Mouse (Mus musculus) liver, embryonic 11.5 days (tissue): Measurements from ENCODE around the gene Dph5. TPM values are rescaled to one million over a fixed set of nuclear protein-coding genes. Genes with fewer than 3 reads are reported as not detected.
"Not testable (repeated sequence)": the region's sequence is repeated elsewhere in the genome, so short reads cannot be mapped to it uniquely, and the experiment has no call there.

Experiments used
- ATAC-seq: fragments of 200-750 bp; cut with Nextera tagmentation; replicated peaks from 2 replicates; pipeline ENCODE4 v1.8.0; 2017; ENCODE audit warnings: moderate number of reproducible peaks, mild to moderate bottlenecking, moderate TSS enrichment, moderate library complexity; ENCODE audit not compliant: low FRiP score
- DNase-seq: peaks from one replicate; pipeline ENCODE4 v3.0.0-alpha.2; 2017; ENCODE audit warnings: low spot score
- H3K27ac ChIP-seq: fragments of 300-500 bp; sonication (generic); 2 replicates; pipeline ENCODE4 v1.5.1; 2014; ENCODE audit warnings: mild to moderate bottlenecking, low read depth, low read length, control low read depth
- H3K27me3 ChIP-seq: fragments of 300-500 bp; sonication (generic); replicated peaks from 2 replicates; pipeline ENCODE4 v1.6.1; 2014; ENCODE audit warnings: low read length, mixed read lengths; ENCODE audit not compliant: control insufficient read depth, insufficient read depth
- H3K36me3 ChIP-seq: fragments of 300-500 bp; sonication (generic); 2 replicates; pipeline ENCODE4 v1.6.1; 2014; ENCODE audit warnings: mild to moderate bottlenecking, low read length, moderate library complexity, mixed read lengths; ENCODE audit not compliant: control insufficient read depth, insufficient read depth
- H3K4me1 ChIP-seq: fragments of 300-500 bp; sonication (generic); replicated peaks from 2 replicates; pipeline ENCODE4 v1.6.1; 2014; ENCODE audit warnings: low read length, mixed read lengths; ENCODE audit not compliant: control insufficient read depth, insufficient read depth
- H3K4me2 ChIP-seq: fragments of 300-500 bp; sonication (generic); 2 replicates; pipeline ENCODE4 v1.6.1; 2014; ENCODE audit warnings: mild to moderate bottlenecking, control low read depth, moderate library complexity
- H3K4me3 ChIP-seq: fragments of 300-500 bp; sonication (generic); 2 replicates; pipeline ENCODE4 v1.5.1; 2014; ENCODE audit warnings: low read depth, low read length, control low read depth
- H3K9ac ChIP-seq: fragments of 300-500 bp; sonication (generic); 2 replicates; pipeline ENCODE4 v1.6.1; 2014; ENCODE audit warnings: low read depth, low read length, control low read depth
- H3K9me3 ChIP-seq: fragments of 300-500 bp; sonication (generic); 2 replicates; pipeline ENCODE4 v1.6.1; 2016; ENCODE audit warnings: low read length, inconsistent platforms, mixed read lengths; ENCODE audit not compliant: control insufficient read depth
- WGBS: fragments of 180-500 bp; shearing (Covaris S2); extraction: QIAGEN DNeasy Blood & Tissue Kit; methylation state at CpG from one replicate; pipeline ENCODE4 v1.1.7; 2014; 5-methylcytosine and 5-hydroxymethylcytosine counted together
- polyA plus RNA-seq: library from polyadenylated mRNA; unstranded; fragments of >200 nt; fragmentation: Nextera tagmentation; extraction: Ambion mirVana; gene quantifications from 2 replicates; pipeline ENCODE4 v1.2.1, GENCODE M21; 2014

Dph5 gene
- polyA plus RNA-seq, 1 experiment from 2014 or later: 50.6 TPM

GRCm38 (mm10) chr3:115855576-115855975 lies 32.1 kb upstream of the Dph5 start:
- Histone ChIP-seq H3K4me2 (no peak overlapping the region), H3K36me3 (no peaks in the 10 kb centered on the region), H3K4me3 (no peak overlapping the region), H3K27me3 (no peaks in the 10 kb centered on the region), H3K4me1 (no peaks in the 10 kb centered on the region), H3K27ac (no peak overlapping the region), H3K9ac (no peak overlapping the region), H3K9me3 (no peaks in the 10 kb centered on the region)
- DNase-seq (no peak), ATAC-seq (no peak)
- WGBS: 80% methylated on average over 10 of the region's 10 CpGs

GRCm38 (mm10) chr3:115856484-115857022 lies 31.1 kb upstream of the Dph5 start:
- DNase-seq (no peak), ATAC-seq (no peak)
- WGBS: 46% methylated on average over 8 of the region's 8 CpGs
- no peak overlapping the region for H3K27ac ChIP-seq
- no peak overlapping the region for H3K4me2 ChIP-seq
- H3K9me3 ChIP-seq: no peaks in the 10 kb centered on the region
- H3K4me1 ChIP-seq: no peaks in the 10 kb centered on the region
- H3K9ac ChIP-seq: no peak overlapping the region
- H3K36me3 ChIP-seq: no peaks in the 10 kb centered on the region
- no peak overlapping the region for H3K4me3 ChIP-seq
- H3K27me3 ChIP-seq: no peaks in the 10 kb centered on the region

- Histone ChIP-seq H3K27ac (no peak overlapping the region), H3K4me3 (no peak overlapping the region), H3K4me1 (no peaks in the 10 kb centered on the region), H3K4me2 (no peak overlapping the region), H3K9me3 (no peaks in the 10 kb centered on the region), H3K27me3 (no peaks in the 10 kb centered on the region), H3K9ac (no peak overlapping the region), H3K36me3 (no peaks in the 10 kb centered on the region)
- 89% methylated on average over 10 of the region's 10 CpGs for WGBS
- ATAC-seq: no peak
- DNase-seq: no peak
These were observed 30.2 kb upstream of the Dph5 start for GRCm38 (mm10) chr3:115857436-115857835.

GRCm38 (mm10) chr3:115858822-115859221 lies 28.8 kb upstream of the Dph5 start:
- no peak overlapping the region for H3K4me2 ChIP-seq
- no peak for ATAC-seq
- no peak for DNase-seq
- no peak overlapping the region for H3K4me3 ChIP-seq
- peaks cover 3% of the 10 kb centered on the region; the same call in 1 of the 2 replicates for H3K4me1 ChIP-seq
- H3K27ac ChIP-seq: no peak overlapping the region
- no peaks in the 10 kb centered on the region for H3K9me3 ChIP-seq
- H3K27me3 ChIP-seq: no peaks in the 10 kb centered on the region
- H3K36me3 ChIP-seq: no peaks in the 10 kb centered on the region
- WGBS: 89% methylated on average over 3 of the region's 3 CpGs
- no peak overlapping the region for H3K9ac ChIP-seq

GRCm38 (mm10) chr3:115860780-115861179 lies 26.9 kb upstream of the Dph5 start:
- H3K4me3 ChIP-seq, H3K9ac ChIP-seq, DNase-seq, H3K36me3 ChIP-seq, H3K27me3 ChIP-seq, H3K4me2 ChIP-seq, ATAC-seq, H3K27ac ChIP-seq, H3K4me1 ChIP-seq, H3K9me3 ChIP-seq: not testable (repeated sequence)
- 100% methylated on average over 1 of the region's 1 CpGs for WGBS

- 65% methylated on average over 4 of the region's 4 CpGs for WGBS
These were observed 24.1 kb upstream of the Dph5 start for GRCm38 (mm10) chr3:115863487-115863886.

GRCm38 (mm10) chr3:115867150-115867549 lies 20.5 kb upstream of the Dph5 start:
- H3K27ac ChIP-seq: no peak overlapping the region
- no peak overlapping the region for H3K4me3 ChIP-seq
- ATAC-seq: no peak
- no peak overlapping the region for H3K4me2 ChIP-seq
- H3K27me3 ChIP-seq: no peaks in the 10 kb centered on the region
- no peak overlapping the region for H3K9ac ChIP-seq
- no peak for DNase-seq
- H3K4me1 ChIP-seq: peaks cover 3% of the 10 kb centered on the region; the same call in 1 of the 2 replicates
- H3K36me3 ChIP-seq: no peaks in the 10 kb centered on the region
- no peaks in the 10 kb centered on the region for H3K9me3 ChIP-seq
- WGBS: 84% methylated on average over 4 of the region's 4 CpGs

More at GRCm38 (mm10) chr3:115863487-115863886, 24.1 kb upstream of the Dph5 start:
- H3K27me3 ChIP-seq: no peaks in the 10 kb centered on the region
- H3K36me3 ChIP-seq: no peaks in the 10 kb centered on the region
- no peaks in the 10 kb centered on the region for H3K9me3 ChIP-seq
- no peak overlapping the region for H3K27ac ChIP-seq
- no peak overlapping the region for H3K4me2 ChIP-seq
- no peak for DNase-seq
- H3K9ac ChIP-seq: no peak overlapping the region
- ATAC-seq: no peak
- H3K4me3 ChIP-seq: no peak overlapping the region
- peaks cover 3% of the 10 kb centered on the region; the same call in 1 of the 2 replicates for H3K4me1 ChIP-seq

- H3K9me3 ChIP-seq: no peaks in the 10 kb centered on the region
- ATAC-seq (no peak), DNase-seq (no peak)
- 69% methylated on average over 1 of the region's 1 CpGs for WGBS
- peaks cover 2% of the 10 kb centered on the region; the same call in 1 of the 2 replicates for H3K4me1 ChIP-seq
- no peak overlapping the region for H3K4me3 ChIP-seq
- no peak overlapping the region for H3K4me2 ChIP-seq
- no peak overlapping the region for H3K27ac ChIP-seq
- H3K9ac ChIP-seq: no peak overlapping the region
- no peaks in the 10 kb centered on the region for H3K27me3 ChIP-seq
- H3K36me3 ChIP-seq: no peaks in the 10 kb centered on the region
These were observed 19.7 kb upstream of the Dph5 start for GRCm38 (mm10) chr3:115867901-115868300.

- WGBS: 19% methylated on average over 2 of the region's 2 CpGs
- DNase-seq (no peak), ATAC-seq (peak; percentile 93)
These were observed 18.3 kb upstream of the Dph5 start for GRCm38 (mm10) chr3:115869360-115869759.

More at GRCm38 (mm10) chr3:115869360-115869759, 18.3 kb upstream of the Dph5 start:
- Histone ChIP-seq H3K4me3 (no peak overlapping the region), H3K27ac (no peak overlapping the region), H3K4me2 (no peak overlapping the region), H3K27me3 (no peaks in the 10 kb centered on the region), H3K9ac (no peak overlapping the region), H3K4me1 (no peaks in the 10 kb centered on the region; the same call in 1 of the 2 replicates), H3K9me3 (no peaks in the 10 kb centered on the region), H3K36me3 (no peaks in the 10 kb centered on the region)
